Mouse (Mus musculus) small intestine, adult 2 months (tissue): ENCODE measurements around the gene Itpkb.

Source experiments
- CTCF ChIP-seq: fragments of 200-500 bp; IDR thresholded peaks from 2 replicates; pipeline ENCODE4 v1.5.1; 2012; ENCODE audit warnings: low read depth, mild to moderate bottlenecking, control low read depth, inconsistent platforms, low read length, moderate library complexity, mixed read lengths; ENCODE audit not compliant: insufficient replicate concordance, insufficient read length; ENCODE audit errors: extremely low read depth
- POLR2A ChIP-seq: fragments of 200-500 bp; IDR thresholded peaks from 2 replicates; pipeline ENCODE4 v1.6.1; 2012; ENCODE audit warnings: low read depth, mild to moderate bottlenecking, control low read depth, inconsistent platforms, low read length, moderate library complexity

DNA sequence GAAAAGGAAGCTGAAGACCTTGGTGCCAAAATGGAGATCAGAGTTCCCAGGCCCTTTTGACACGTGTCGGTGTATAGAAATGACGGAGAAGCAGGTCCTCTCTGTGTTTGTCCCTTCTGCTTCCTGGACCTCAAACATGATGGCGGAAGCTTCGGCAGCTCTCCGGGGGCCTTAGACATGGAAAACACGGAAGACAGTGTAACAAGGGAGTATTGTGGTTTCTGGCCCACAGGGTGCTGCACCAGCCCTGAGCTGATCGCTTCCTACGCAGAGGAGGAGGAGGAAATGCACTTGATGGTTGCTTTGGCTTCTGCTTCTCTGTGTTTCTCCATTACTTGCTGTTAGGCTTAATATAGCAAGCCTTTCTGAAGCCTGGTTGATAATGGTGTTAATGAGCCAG lies 34.2 kb upstream of the Itpkb start:
- TF ChIP-seq CTCF (no peak), POLR2A (no peak)
